Mouse (Mus musculus) spleen, adult 2 months (tissue): ENCODE data around the gene Acaca.

Experiments
- CTCF ChIP-seq: fragments of 200-500 bp; IDR thresholded peaks from 2 replicates; pipeline ENCODE4 v1.5.1; 2011; ENCODE audit warnings: mild to moderate bottlenecking, inconsistent platforms; ENCODE audit not compliant: insufficient read depth, insufficient read length, insufficient replicate concordance; ENCODE audit errors: extremely low read depth
- POLR2A ChIP-seq: fragments of 200-500 bp; IDR thresholded peaks from 2 replicates; pipeline ENCODE4 v1.6.1; 2011; ENCODE audit warnings: low read depth, low read length, inconsistent platforms

DNA sequence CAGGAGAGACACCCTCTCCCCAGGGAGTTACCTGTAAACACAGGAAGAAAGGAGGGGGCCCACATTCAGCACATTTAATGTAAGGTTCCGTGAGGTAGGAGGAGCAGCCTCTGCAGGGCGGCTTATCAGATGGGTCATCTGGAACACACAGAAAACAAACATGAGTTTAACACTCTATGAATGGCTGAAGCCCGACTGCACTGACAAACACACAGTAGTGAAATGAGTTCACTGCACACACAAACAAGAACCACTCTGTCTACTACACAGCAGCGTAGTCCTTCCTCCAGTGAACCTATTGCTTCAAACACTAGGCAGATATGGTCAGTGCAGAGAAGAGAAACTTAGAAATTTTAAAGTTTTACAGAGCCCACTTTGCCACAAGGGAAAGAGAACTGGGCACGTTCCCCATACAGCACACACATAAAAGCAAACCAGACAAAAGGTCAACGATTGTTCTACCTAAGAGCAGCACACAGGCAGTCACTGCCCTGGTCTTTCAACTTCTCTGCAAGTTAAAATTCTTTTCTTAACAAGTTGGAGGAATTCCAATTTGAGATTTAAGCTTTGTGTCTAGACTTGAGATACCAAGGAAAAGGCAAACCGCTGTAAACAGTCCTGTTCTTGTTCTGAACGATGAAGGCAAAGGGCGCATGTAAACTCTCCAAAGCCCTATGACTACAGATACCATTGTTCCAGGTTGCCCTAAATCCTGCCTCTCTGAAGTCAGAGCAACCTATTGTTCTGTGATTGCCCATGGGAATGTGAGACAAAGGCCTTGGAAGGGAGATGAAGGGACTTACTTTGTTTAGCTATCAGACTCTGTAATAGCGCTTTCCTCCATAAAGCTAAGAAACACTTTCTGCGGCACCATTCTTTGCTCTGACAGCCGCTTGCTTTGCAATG lies 8.2 kb upstream of the Acaca start:
- no peak for TF ChIP-seq POLR2A
- no peak for TF ChIP-seq CTCF
